Mouse (Mus musculus) embryonic facial prominence, embryonic 10.5 days (tissue): Measurements from ENCODE around the gene Cdc42. TPM values are rescaled to one million over a fixed set of nuclear protein-coding genes. Genes with fewer than 3 reads are reported as not detected.

ENCODE experiments used
- DNase-seq: peaks from one replicate; pipeline ENCODE4 v3.0.0-alpha.2; 2017; ENCODE audit warnings: low spot score
- H3K27ac ChIP-seq: fragments of 300-500 bp; sonication (generic); replicated peaks from 2 replicates; pipeline ENCODE4 v1.5.1; 2016; ENCODE audit warnings: mild to moderate bottlenecking
- H3K27me3 ChIP-seq: fragments of 300-500 bp; sonication (generic); replicated peaks from 2 replicates; pipeline ENCODE4 v1.6.1; 2016; ENCODE audit warnings: low read depth, mild to moderate bottlenecking; ENCODE audit not compliant: poor library complexity, severe bottlenecking
- H3K36me3 ChIP-seq: fragments of 300-500 bp; sonication (generic); replicated peaks from 2 replicates; pipeline ENCODE4 v1.6.1; 2016; ENCODE audit warnings: mild to moderate bottlenecking, moderate library complexity
- H3K4me1 ChIP-seq: fragments of 300-500 bp; sonication (generic); 2 replicates; pipeline ENCODE4 v1.6.1; 2016
- H3K4me3 ChIP-seq: fragments of 300-500 bp; sonication (generic); 2 replicates; pipeline ENCODE4 v1.5.1; 2016; ENCODE audit warnings: mild to moderate bottlenecking, moderate library complexity
- H3K9me3 ChIP-seq: fragments of 300-500 bp; sonication (generic); 2 replicates; pipeline ENCODE4 v1.6.1; 2016; ENCODE audit warnings: mild to moderate bottlenecking
- WGBS: fragments of 180-500 bp; shearing (Covaris S2); methylation state at CpG from one replicate; pipeline ENCODE4 v1.1.7; 2016; 5-methylcytosine and 5-hydroxymethylcytosine counted together
- polyA plus RNA-seq: library from polyadenylated mRNA; unstranded; fragments of >200 nt; fragmentation: Nextera tagmentation; extraction: Ambion mirVana; gene quantifications from 2 replicates; pipeline ENCODE4 v1.2.1, GENCODE M21; 2016

The Cdc42 gene
- polyA plus RNA-seq, 1 experiment from 2014 or later, result 585 TPM

- DNase-seq, result peak; percentile 15
These were observed 10.0 kb upstream of the Cdc42 start for GRCm38 (mm10) chr4:137367275-137368088.

DNA sequence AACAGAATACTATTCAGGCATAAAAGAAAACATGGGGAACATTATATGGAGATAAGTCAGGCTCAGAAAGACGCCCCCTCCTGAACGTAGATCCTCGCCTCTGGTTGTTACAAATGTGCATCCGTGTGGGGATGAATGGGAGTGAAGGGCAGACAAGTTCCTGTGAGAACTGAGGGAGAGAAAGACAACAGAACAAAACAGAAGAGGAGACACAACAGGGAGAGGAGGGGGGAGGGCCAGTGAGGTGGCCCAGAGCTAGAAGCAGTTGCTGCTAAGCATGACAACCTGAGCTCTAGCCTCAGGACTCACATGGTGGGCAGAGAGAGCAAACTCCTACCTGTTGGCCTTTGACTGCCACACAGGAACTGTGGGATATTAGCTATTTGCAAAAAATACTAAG is 8.6 kb upstream of the Cdc42 start:
- Histone ChIP-seq H3K27me3 (no peaks in the 10 kb centered on the region; the same call in 1 of the 2 replicates), H3K36me3 (no peaks in the 10 kb centered on the region), H3K27ac (no peak overlapping the region), H3K4me1 (peaks cover 26% of the 10 kb centered on the region), H3K4me3 (no peak overlapping the region), H3K9me3 (no peaks in the 10 kb centered on the region)
- WGBS, result 92% methylated on average over 4 of the region's 4 CpGs
- no peak for DNase-seq

More at GRCm38 (mm10) chr4:137367275-137368088, 10.0 kb upstream of the Cdc42 start:
- 46% methylated on average over 5 of the region's 5 CpGs for WGBS
- Histone ChIP-seq H3K27ac (peak overlapping the region; percentile 70), H3K4me1 (peaks cover 26% of the 10 kb centered on the region), H3K9me3 (no peaks in the 10 kb centered on the region), H3K27me3 (no peaks in the 10 kb centered on the region), H3K36me3 (no peaks in the 10 kb centered on the region), H3K4me3 (no peak overlapping the region)

GRCm38 (mm10) chr4:137365356-137366062 is 8.0 kb upstream of the Cdc42 start:
- H3K36me3 ChIP-seq, result no peaks in the 10 kb centered on the region
- no peak for DNase-seq
- 85% methylated on average over 19 of the region's 19 CpGs for WGBS
- peaks cover 24% of the 10 kb centered on the region for H3K4me1 ChIP-seq
- no peaks in the 10 kb centered on the region; the same call in 1 of the 2 replicates for H3K27me3 ChIP-seq
- H3K27ac ChIP-seq, result no peak overlapping the region
- no peaks in the 10 kb centered on the region for H3K9me3 ChIP-seq
- no peak overlapping the region for H3K4me3 ChIP-seq

- 87% methylated on average over 6 of the region's 6 CpGs for WGBS
- H3K36me3 ChIP-seq, result no peaks in the 10 kb centered on the region
- H3K4me1 ChIP-seq, result peaks cover 17% of the 10 kb centered on the region
- H3K4me3 ChIP-seq, result no peak overlapping the region
- H3K27ac ChIP-seq, result no peak overlapping the region
- H3K27me3 ChIP-seq, result no peaks in the 10 kb centered on the region; the same call in 1 of the 2 replicates
- DNase-seq, result no peak
- no peaks in the 10 kb centered on the region for H3K9me3 ChIP-seq
These were observed 7.3 kb upstream of the Cdc42 start for GRCm38 (mm10) chr4:137364826-137365225.

DNA sequence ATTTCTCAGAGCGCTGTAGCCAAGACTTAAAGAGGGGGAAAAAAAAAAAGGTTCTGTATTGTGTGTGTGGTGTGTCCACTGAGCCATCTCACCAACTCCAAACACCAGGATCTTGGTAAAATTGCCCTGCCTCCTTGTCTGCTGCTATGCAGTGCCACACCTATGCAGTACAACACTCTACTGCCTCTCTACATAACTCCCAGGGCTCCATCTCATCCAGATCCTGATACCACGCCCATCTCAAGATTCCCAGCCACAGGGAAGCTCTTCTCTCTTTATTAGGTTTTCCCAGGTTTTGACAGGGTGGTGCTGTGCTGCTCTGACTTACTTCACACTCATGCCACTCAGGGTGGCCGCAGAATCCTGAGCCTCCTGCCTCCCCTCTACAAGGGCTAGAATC is 3.5 kb upstream of the Cdc42 start:
- Histone ChIP-seq H3K27ac (no peak overlapping the region), H3K4me3 (no peak overlapping the region), H3K9me3 (no peaks in the 10 kb centered on the region), H3K36me3 (no peaks in the 10 kb centered on the region), H3K27me3 (no peaks in the 10 kb centered on the region; the same call in 1 of the 2 replicates), H3K4me1 (peaks cover 11% of the 10 kb centered on the region)
- 82% methylated on average over 3 of the region's 3 CpGs for WGBS
- DNase-seq, result no peak

- Histone ChIP-seq H3K4me1 (peaks cover 32% of the 10 kb centered on the region), H3K27me3 (no peaks in the 10 kb centered on the region; the same call in 1 of the 2 replicates), H3K36me3 (no peaks in the 10 kb centered on the region; the same call in 1 of the 2 replicates), H3K9me3 (no peaks in the 10 kb centered on the region), H3K27ac (no peak overlapping the region), H3K4me3 (no peak overlapping the region; the same call in 1 of the 2 replicates)
- 62% methylated on average over 14 of the region's 14 CpGs for WGBS
- no peak for DNase-seq
These were observed 927 bp upstream of the Cdc42 start for GRCm38 (mm10) chr4:137358291-137359002.

DNA sequence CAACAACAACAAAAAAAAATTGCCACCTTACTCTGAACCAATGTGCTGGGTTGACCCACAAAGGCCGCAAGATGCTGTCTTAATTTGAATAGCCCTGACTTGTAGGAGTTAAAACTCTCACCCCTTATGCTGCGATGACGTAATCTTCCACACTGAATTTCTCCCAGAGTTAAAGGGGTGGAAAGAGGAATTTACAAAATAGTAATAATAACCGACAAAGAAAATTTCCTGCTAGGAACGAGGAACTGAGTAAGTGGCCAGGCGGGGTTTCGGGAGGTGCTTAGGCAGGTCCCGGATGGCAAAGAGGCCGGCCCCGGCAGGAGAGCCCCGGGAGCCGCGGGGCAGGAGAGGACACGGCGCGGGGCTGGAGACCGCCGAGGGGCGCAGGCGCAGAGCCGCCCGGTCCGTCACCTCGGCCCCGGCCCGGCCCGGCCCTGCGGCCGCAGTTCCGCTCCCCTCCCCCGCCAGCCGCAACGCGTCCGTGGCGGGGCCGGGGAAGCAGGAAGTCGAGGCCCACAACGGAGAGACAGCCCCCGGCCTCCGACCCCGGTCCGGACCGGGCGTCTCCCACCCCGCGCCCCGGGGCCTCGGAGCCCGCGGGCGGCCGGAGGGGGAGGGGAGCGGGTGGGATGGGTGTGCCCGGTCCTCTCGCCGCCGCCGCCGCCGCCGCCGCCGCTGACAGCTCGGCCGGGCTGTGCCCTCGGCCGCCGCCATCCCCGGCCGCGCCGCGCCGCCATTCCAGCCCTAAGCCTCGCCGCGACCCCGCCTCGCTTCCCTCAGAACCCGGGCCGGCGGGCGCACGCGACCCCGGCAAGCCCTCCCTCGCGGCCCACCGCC is 628 bp downstream of the Cdc42 start:
- DNase-seq, result peak; percentile 80
- Histone ChIP-seq H3K27ac (peak overlapping the region; percentile 99), H3K4me1 (peaks cover 40% of the 10 kb centered on the region), H3K36me3 (no peaks in the 10 kb centered on the region; the same call in 1 of the 2 replicates), H3K4me3 (peak overlapping the region; percentile 97), H3K9me3 (no peaks in the 10 kb centered on the region), H3K27me3 (no peaks in the 10 kb centered on the region; the same call in 1 of the 2 replicates)
- 2% methylated on average over 78 of the region's 90 CpGs for WGBS

DNA sequence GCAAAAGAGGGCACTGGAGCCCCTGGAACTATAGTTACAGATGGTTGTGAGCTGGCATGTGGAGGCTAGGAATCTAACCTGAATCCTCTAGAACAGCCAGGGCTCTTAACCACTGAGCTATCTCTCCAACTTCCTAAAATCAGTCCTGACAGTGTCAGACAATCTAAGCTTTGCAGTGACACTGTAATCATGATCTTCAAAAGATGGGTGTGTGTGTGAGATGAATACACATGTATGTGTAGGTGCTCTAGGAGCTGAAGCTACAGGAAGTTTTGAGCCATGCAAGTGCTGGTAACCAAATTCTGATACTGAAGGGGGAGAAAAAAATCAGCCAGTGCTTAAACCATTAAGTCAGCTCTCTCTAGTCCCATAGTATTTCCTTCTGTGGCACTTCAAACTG is 6.9 kb downstream of the Cdc42 start:
- Histone ChIP-seq H3K27ac (no peak overlapping the region), H3K4me1 (peaks cover 26% of the 10 kb centered on the region), H3K4me3 (no peak overlapping the region), H3K27me3 (no peaks in the 10 kb centered on the region), H3K9me3 (no peaks in the 10 kb centered on the region), H3K36me3 (peaks cover 36% of the 10 kb centered on the region)
- DNase-seq, result no peak

DNA sequence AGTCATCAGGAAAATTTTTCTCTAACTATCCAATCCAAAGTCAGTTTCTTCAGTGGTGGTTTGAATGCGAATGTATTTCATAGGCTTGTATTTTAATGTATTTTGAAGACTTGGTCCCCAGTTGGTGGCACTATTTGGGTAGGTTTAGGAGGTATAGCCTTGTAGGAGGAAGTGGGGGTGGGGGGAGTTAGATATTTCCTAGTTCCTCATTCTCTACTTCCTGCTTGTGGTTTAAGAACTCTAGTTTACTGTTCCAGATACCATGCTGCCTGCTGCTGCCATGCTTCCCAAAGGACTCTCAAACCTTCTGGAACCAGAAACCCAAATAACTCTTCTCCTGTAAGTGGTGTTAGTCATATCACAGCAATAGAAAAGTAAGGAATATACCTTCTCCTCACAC is 11.7 kb downstream of the Cdc42 start:
- WGBS, result 96% methylated on average over 1 of the region's 1 CpGs
- Histone ChIP-seq H3K9me3 (no peaks in the 10 kb centered on the region), H3K4me1 (no peaks in the 10 kb centered on the region), H3K27ac (no peak overlapping the region), H3K27me3 (no peaks in the 10 kb centered on the region), H3K4me3 (no peak overlapping the region), H3K36me3 (peaks cover 59% of the 10 kb centered on the region)
- no peak for DNase-seq

DNA sequence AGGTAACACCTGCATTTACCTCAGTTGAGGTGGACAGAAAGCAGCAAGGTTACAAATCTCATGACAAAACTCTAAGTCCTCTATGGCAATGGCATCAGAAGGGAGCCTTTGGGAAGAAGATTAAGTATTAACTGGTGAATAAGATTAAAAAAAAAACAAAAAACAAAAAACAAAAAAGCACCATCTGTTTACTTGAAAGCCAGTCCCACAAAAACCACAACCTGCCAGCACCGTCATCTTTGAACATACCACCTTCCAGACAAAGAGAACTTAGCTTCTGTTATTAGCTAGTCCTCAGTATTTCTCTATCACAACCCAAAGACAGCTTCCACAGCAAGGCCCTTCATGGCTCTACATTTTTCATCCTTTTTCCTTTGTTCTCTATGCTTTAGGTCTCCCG is 12.4 kb downstream of the Cdc42 start:
- Histone ChIP-seq H3K36me3 (peaks cover 59% of the 10 kb centered on the region), H3K9me3 (no peaks in the 10 kb centered on the region), H3K27me3 (no peaks in the 10 kb centered on the region), H3K4me1 (no peaks in the 10 kb centered on the region), H3K27ac (no peak overlapping the region), H3K4me3 (no peak overlapping the region)
- no peak for DNase-seq
- WGBS, result 91% methylated on average over 2 of the region's 2 CpGs

DNA sequence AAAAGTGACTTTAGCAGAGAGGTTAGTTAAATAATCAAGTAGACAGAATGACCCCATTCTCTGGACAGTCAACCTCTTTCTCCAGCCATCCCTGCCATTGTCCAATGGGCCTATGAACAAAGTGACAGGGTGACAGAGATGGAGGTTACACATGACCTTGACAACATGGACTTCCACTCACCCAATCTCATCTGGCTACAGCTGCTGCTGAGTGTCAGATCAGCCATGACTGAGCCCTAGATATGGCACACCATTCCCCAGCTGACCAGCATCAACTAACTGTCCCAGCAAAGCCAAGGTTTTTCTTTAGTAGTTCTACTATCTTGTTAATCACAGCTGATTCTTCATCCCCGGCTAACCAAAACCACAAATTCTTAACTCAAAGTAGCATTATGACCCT is 14.7 kb downstream of the Cdc42 start:
- no peak for DNase-seq
- Histone ChIP-seq H3K9me3 (no peaks in the 10 kb centered on the region), H3K36me3 (peaks cover 57% of the 10 kb centered on the region), H3K4me3 (no peak overlapping the region), H3K4me1 (no peaks in the 10 kb centered on the region), H3K27ac (no peak overlapping the region), H3K27me3 (no peaks in the 10 kb centered on the region)
- 95% methylated on average over 1 of the region's 1 CpGs for WGBS

DNA sequence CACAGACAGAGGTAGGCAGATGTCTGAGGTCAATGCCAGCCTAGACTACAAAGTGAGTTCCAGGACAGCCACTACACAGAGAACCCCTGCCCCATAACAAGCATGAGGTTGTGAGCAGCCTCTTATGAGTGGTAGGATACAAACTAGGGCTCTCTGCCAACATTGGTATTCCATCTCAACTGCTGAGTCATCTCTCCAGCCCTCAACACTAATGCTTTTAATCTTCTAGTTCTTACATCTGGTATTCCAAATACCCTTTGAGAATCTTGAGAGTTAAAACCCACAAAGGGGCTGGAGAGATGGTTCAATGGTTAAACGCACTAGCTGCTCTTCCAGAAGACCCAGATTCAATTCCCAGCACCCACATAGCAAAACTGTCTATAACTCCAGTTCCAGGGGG is 18.1 kb downstream of the Cdc42 start:
- Histone ChIP-seq H3K27ac (no peak overlapping the region), H3K9me3 (no peaks in the 10 kb centered on the region), H3K4me1 (no peaks in the 10 kb centered on the region), H3K4me3 (no peak overlapping the region), H3K36me3 (peaks cover 43% of the 10 kb centered on the region), H3K27me3 (no peaks in the 10 kb centered on the region)
- no peak for DNase-seq
- 92% methylated on average over 1 of the region's 1 CpGs for WGBS
